Mouse (Mus musculus) kidney, embryonic 15.5 days (tissue): ENCODE results near the gene Lrfn4. TPM values are rescaled to one million over a fixed set of nuclear protein-coding genes. Genes with fewer than 3 reads are reported as not detected.

Experiments
- ATAC-seq: fragments of 200-750 bp; cut with Nextera tagmentation; replicated peaks from 2 replicates; pipeline ENCODE4 v1.8.0; 2017; ENCODE audit warnings: moderate TSS enrichment; ENCODE audit not compliant: low FRiP score
- H3K27ac ChIP-seq: fragments of 300-500 bp; sonication (generic); 2 replicates; pipeline ENCODE4 v1.5.1; 2015; ENCODE audit warnings: mild to moderate bottlenecking, inconsistent platforms
- H3K27me3 ChIP-seq: fragments of 300-500 bp; sonication (generic); 2 replicates; pipeline ENCODE4 v1.6.1; 2015; ENCODE audit warnings: inconsistent platforms
- H3K36me3 ChIP-seq: fragments of 300-500 bp; sonication (generic); 2 replicates; pipeline ENCODE4 v1.6.1; 2015; ENCODE audit warnings: inconsistent platforms
- H3K4me1 ChIP-seq: fragments of 300-500 bp; sonication (generic); 2 replicates; pipeline ENCODE4 v1.6.1; 2015; ENCODE audit warnings: inconsistent platforms
- H3K4me2 ChIP-seq: fragments of 300-500 bp; sonication (generic); 2 replicates; pipeline ENCODE4 v1.6.1; 2015; ENCODE audit warnings: moderate library complexity, mild to moderate bottlenecking, inconsistent platforms
- H3K4me3 ChIP-seq: fragments of 300-500 bp; sonication (generic); replicated peaks from 2 replicates; pipeline ENCODE4 v1.5.1; 2015; ENCODE audit warnings: mild to moderate bottlenecking, inconsistent platforms
- H3K9ac ChIP-seq: fragments of 300-500 bp; sonication (generic); 2 replicates; pipeline ENCODE4 v1.6.1; 2015; ENCODE audit warnings: mild to moderate bottlenecking, inconsistent platforms
- H3K9me3 ChIP-seq: fragments of 300-500 bp; sonication (generic); replicated peaks from 2 replicates; pipeline ENCODE4 v1.6.1; 2016; ENCODE audit warnings: inconsistent platforms
- WGBS: fragments of 180-500 bp; shearing (Covaris S2); methylation state at CpG from one replicate; pipeline ENCODE4 v1.1.7; 2015; ENCODE audit warnings: mixed read lengths; 5-methylcytosine and 5-hydroxymethylcytosine counted together
- polyA plus RNA-seq: library from polyadenylated mRNA; unstranded; fragments of >200 nt; fragmentation: Nextera tagmentation; extraction: Ambion mirVana; gene quantifications from 2 replicates; pipeline ENCODE4 v1.2.1, GENCODE M21; 2015

The Lrfn4 gene
- polyA plus RNA-seq, 1 experiment from 2014 or later, result 7.7 TPM

- no peak for ATAC-seq
- H3K27ac ChIP-seq, result no peak overlapping the region
- 62% methylated on average over 2 of the region's 2 CpGs for WGBS
Observed at GRCm38 (mm10) chr19:4578799-4579198, 36.7 kb downstream of the Lrfn4 start.

GRCm38 (mm10) chr19:4573241-4573640, 42.2 kb downstream of the Lrfn4 start:
- Histone ChIP-seq H3K4me1 (no peaks in the 10 kb centered on the region), H3K9me3 (no peaks in the 10 kb centered on the region), H3K36me3 (no peaks in the 10 kb centered on the region), H3K9ac (no peak overlapping the region), H3K27me3 (no peaks in the 10 kb centered on the region), H3K4me3 (no peak overlapping the region), H3K4me2 (no peak overlapping the region), H3K27ac (no peak overlapping the region)
- 93% methylated on average over 1 of the region's 1 CpGs for WGBS
- no peak for ATAC-seq

More at GRCm38 (mm10) chr19:4578799-4579198, 36.7 kb downstream of the Lrfn4 start:
- no peak overlapping the region for H3K4me2 ChIP-seq
- H3K4me1 ChIP-seq, result no peaks in the 10 kb centered on the region
- no peaks in the 10 kb centered on the region for H3K27me3 ChIP-seq
- no peak overlapping the region for H3K9ac ChIP-seq
- no peaks in the 10 kb centered on the region for H3K36me3 ChIP-seq
- no peak overlapping the region for H3K4me3 ChIP-seq
- no peaks in the 10 kb centered on the region for H3K9me3 ChIP-seq

GRCm38 (mm10) chr19:4572467-4572866, 43.0 kb downstream of the Lrfn4 start:
- no peaks in the 10 kb centered on the region for H3K9me3 ChIP-seq
- no peaks in the 10 kb centered on the region for H3K4me1 ChIP-seq
- no peak overlapping the region for H3K4me3 ChIP-seq
- no peak overlapping the region for H3K9ac ChIP-seq
- WGBS, result 85% methylated on average over 8 of the region's 8 CpGs
- no peak overlapping the region for H3K4me2 ChIP-seq
- ATAC-seq, result no peak
- no peaks in the 10 kb centered on the region for H3K36me3 ChIP-seq
- no peaks in the 10 kb centered on the region for H3K27me3 ChIP-seq
- no peak overlapping the region for H3K27ac ChIP-seq

GRCm38 (mm10) chr19:4572061-4572460, 43.4 kb downstream of the Lrfn4 start:
- Histone ChIP-seq H3K4me3 (no peak overlapping the region), H3K4me1 (no peaks in the 10 kb centered on the region), H3K36me3 (no peaks in the 10 kb centered on the region), H3K27ac (no peak overlapping the region), H3K9ac (no peak overlapping the region), H3K4me2 (no peak overlapping the region), H3K27me3 (no peaks in the 10 kb centered on the region), H3K9me3 (no peaks in the 10 kb centered on the region)
- no peak for ATAC-seq
- 72% methylated on average over 4 of the region's 4 CpGs for WGBS

- H3K9me3 ChIP-seq, result no peaks in the 10 kb centered on the region
- no peaks in the 10 kb centered on the region for H3K4me1 ChIP-seq
- H3K9ac ChIP-seq, result no peak overlapping the region
- no peak overlapping the region for H3K27ac ChIP-seq
- 82% methylated on average over 1 of the region's 1 CpGs for WGBS
- H3K36me3 ChIP-seq, result no peaks in the 10 kb centered on the region
- no peaks in the 10 kb centered on the region for H3K27me3 ChIP-seq
- no peak overlapping the region for H3K4me2 ChIP-seq
- no peak for ATAC-seq
- no peak overlapping the region for H3K4me3 ChIP-seq
Observed at GRCm38 (mm10) chr19:4571658-4572057, 43.8 kb downstream of the Lrfn4 start.

- 84% methylated on average over 6 of the region's 6 CpGs for WGBS
- no peaks in the 10 kb centered on the region for H3K27me3 ChIP-seq
- H3K9ac ChIP-seq, result no peak overlapping the region
- no peaks in the 10 kb centered on the region for H3K36me3 ChIP-seq
- no peak for ATAC-seq
- H3K4me3 ChIP-seq, result no peak overlapping the region
- no peak overlapping the region for H3K27ac ChIP-seq
- no peaks in the 10 kb centered on the region for H3K9me3 ChIP-seq
- H3K4me1 ChIP-seq, result no peaks in the 10 kb centered on the region
- no peak overlapping the region for H3K4me2 ChIP-seq
Observed at GRCm38 (mm10) chr19:4570815-4571214, 44.7 kb downstream of the Lrfn4 start.

GRCm38 (mm10) chr19:4570237-4570613, 45.2 kb downstream of the Lrfn4 start:
- ATAC-seq, result no peak

GRCm38 (mm10) chr19:4569356-4570236, 45.9 kb downstream of the Lrfn4 start:
- Histone ChIP-seq H3K9me3 (no peaks in the 10 kb centered on the region), H3K4me3 (no peak overlapping the region), H3K27me3 (no peaks in the 10 kb centered on the region), H3K4me2 (no peak overlapping the region), H3K27ac (no peak overlapping the region), H3K9ac (no peak overlapping the region), H3K4me1 (no peaks in the 10 kb centered on the region), H3K36me3 (no peaks in the 10 kb centered on the region)
- no peak for ATAC-seq
- 81% methylated on average over 17 of the region's 17 CpGs for WGBS

More at GRCm38 (mm10) chr19:4570237-4570613, 45.2 kb downstream of the Lrfn4 start:
- Histone ChIP-seq H3K27ac (no peak overlapping the region), H3K4me1 (no peaks in the 10 kb centered on the region), H3K4me2 (no peak overlapping the region), H3K9ac (no peak overlapping the region), H3K9me3 (no peaks in the 10 kb centered on the region), H3K36me3 (no peaks in the 10 kb centered on the region), H3K4me3 (no peak overlapping the region), H3K27me3 (no peaks in the 10 kb centered on the region)
- 76% methylated on average over 11 of the region's 11 CpGs for WGBS

GRCm38 (mm10) chr19:4568832-4569231, 46.6 kb downstream of the Lrfn4 start:
- 71% methylated on average over 4 of the region's 4 CpGs for WGBS
- ATAC-seq, result peak; percentile 71; the same call in 1 of the 2 replicates
- Histone ChIP-seq H3K27me3 (no peaks in the 10 kb centered on the region), H3K4me3 (no peak overlapping the region), H3K4me2 (no peak overlapping the region), H3K4me1 (no peaks in the 10 kb centered on the region), H3K27ac (no peak overlapping the region), H3K9me3 (no peaks in the 10 kb centered on the region), H3K9ac (no peak overlapping the region), H3K36me3 (no peaks in the 10 kb centered on the region)

- no peaks in the 10 kb centered on the region for H3K27me3 ChIP-seq
- H3K4me1 ChIP-seq, result no peaks in the 10 kb centered on the region
- H3K9me3 ChIP-seq, result no peaks in the 10 kb centered on the region
- H3K4me3 ChIP-seq, result no peak overlapping the region
- H3K36me3 ChIP-seq, result no peaks in the 10 kb centered on the region
- no peak overlapping the region for H3K9ac ChIP-seq
- no peak overlapping the region for H3K27ac ChIP-seq
- WGBS, result 58% methylated on average over 2 of the region's 2 CpGs
- H3K4me2 ChIP-seq, result no peak overlapping the region
- ATAC-seq, result no peak
Observed at GRCm38 (mm10) chr19:4567665-4568064, 47.8 kb downstream of the Lrfn4 start.

- Histone ChIP-seq H3K9ac (no peak overlapping the region), H3K4me2 (no peak overlapping the region), H3K4me3 (no peak overlapping the region), H3K9me3 (no peaks in the 10 kb centered on the region), H3K27ac (no peak overlapping the region), H3K27me3 (no peaks in the 10 kb centered on the region), H3K36me3 (no peaks in the 10 kb centered on the region), H3K4me1 (no peaks in the 10 kb centered on the region)
- WGBS, result 80% methylated on average over 2 of the region's 2 CpGs
- ATAC-seq, result no peak
Observed at GRCm38 (mm10) chr19:4566880-4567279, 48.6 kb downstream of the Lrfn4 start.

- Histone ChIP-seq H3K9ac (no peak overlapping the region), H3K4me2 (no peak overlapping the region), H3K4me3 (no peak overlapping the region), H3K27ac (no peak overlapping the region), H3K27me3 (no peaks in the 10 kb centered on the region), H3K4me1 (no peaks in the 10 kb centered on the region), H3K36me3 (no peaks in the 10 kb centered on the region), H3K9me3 (no peaks in the 10 kb centered on the region)
- no peak for ATAC-seq
- 87% methylated on average over 5 of the region's 5 CpGs for WGBS
Observed at GRCm38 (mm10) chr19:4565678-4566077, 49.8 kb downstream of the Lrfn4 start.
